Mouse (Mus musculus) heart, embryonic 16.5 days (tissue): Measurements from ENCODE around the gene Grid2ip. TPM values are rescaled to one million over a fixed set of nuclear protein-coding genes. Genes with fewer than 3 reads are reported as not detected.

Experiments used
- ATAC-seq: fragments of 200-750 bp; cut with Nextera tagmentation; replicated peaks from 2 replicates; pipeline ENCODE4 v1.8.0; 2017; ENCODE audit warnings: moderate number of reproducible peaks; ENCODE audit not compliant: insufficient read depth, low FRiP score; ENCODE audit errors: extremely low read depth
- H3K27ac ChIP-seq: fragments of 300-500 bp; sonication (generic); 2 replicates; pipeline ENCODE4 v1.5.1; 2014; ENCODE audit warnings: mild to moderate bottlenecking, low read length, control low read depth, moderate library complexity
- H3K27me3 ChIP-seq: fragments of 300-500 bp; sonication (generic); 2 replicates; pipeline ENCODE4 v1.6.1; 2014; ENCODE audit warnings: low read length, mixed read lengths; ENCODE audit not compliant: control insufficient read depth, insufficient read depth
- H3K36me3 ChIP-seq: fragments of 300-500 bp; sonication (generic); 2 replicates; pipeline ENCODE4 v1.6.1; 2014; ENCODE audit not compliant: control insufficient read depth, insufficient read depth
- H3K4me1 ChIP-seq: fragments of 300-500 bp; sonication (generic); 2 replicates; pipeline ENCODE4 v1.6.1; 2014; ENCODE audit warnings: low read length, mixed read lengths; ENCODE audit not compliant: control insufficient read depth, insufficient read depth
- H3K4me2 ChIP-seq: fragments of 300-500 bp; sonication (generic); 2 replicates; pipeline ENCODE4 v1.6.1; 2014; ENCODE audit warnings: low read depth, mild to moderate bottlenecking, control low read depth, low read length
- H3K4me3 ChIP-seq: fragments of 300-500 bp; sonication (generic); 2 replicates; pipeline ENCODE4 v1.5.1; 2014; ENCODE audit warnings: mild to moderate bottlenecking, control low read depth, low read length
- H3K9ac ChIP-seq: fragments of 300-500 bp; sonication (generic); 2 replicates; pipeline ENCODE4 v1.6.1; 2014; ENCODE audit warnings: low read length, control low read depth
- H3K9me3 ChIP-seq: fragments of 300-500 bp; sonication (generic); replicated peaks from 2 replicates; pipeline ENCODE4 v1.6.1; 2016; ENCODE audit warnings: low read length; ENCODE audit not compliant: control insufficient read depth
- WGBS: fragments of 180-500 bp; shearing (Covaris S2); extraction: QIAGEN DNeasy Blood & Tissue Kit; methylation state at CpG from one replicate; pipeline ENCODE4 v1.1.7; 2014; 5-methylcytosine and 5-hydroxymethylcytosine counted together
- polyA plus RNA-seq: library from polyadenylated mRNA; unstranded; fragments of >200 nt; fragmentation: Nextera tagmentation; extraction: Ambion mirVana; gene quantifications from 2 replicates; pipeline ENCODE4 v1.2.1, GENCODE M21; 2015

Gene Grid2ip
- polyA plus RNA-seq, 1 experiment from 2014 or later, result 0.08 TPM

GRCm38 (mm10) chr5:143357564-143357963 lies 426 bp downstream of the Grid2ip start:
- no peak overlapping the region for H3K27ac ChIP-seq
- H3K9ac ChIP-seq, result no peak overlapping the region
- H3K9me3 ChIP-seq, result peaks cover 3% of the 10 kb centered on the region; the same call in 1 of the 2 replicates
- peaks cover 4% of the 10 kb centered on the region; the same call in 1 of the 2 replicates for H3K4me1 ChIP-seq
- peaks cover 22% of the 10 kb centered on the region for H3K27me3 ChIP-seq
- H3K36me3 ChIP-seq, result no peaks in the 10 kb centered on the region
- peak overlapping the region; percentile 39; the same call in 1 of the 2 replicates for H3K4me2 ChIP-seq
- WGBS, result 5% methylated on average over 28 of the region's 28 CpGs
- no peak for ATAC-seq
- H3K4me3 ChIP-seq, result peak overlapping the region; percentile 26

- Histone ChIP-seq H3K4me1 (peaks cover 9% of the 10 kb centered on the region), H3K9me3 (no peaks in the 10 kb centered on the region; the same call in 1 of the 2 replicates), H3K4me3 (no peak overlapping the region), H3K4me2 (no peak overlapping the region), H3K9ac (no peak overlapping the region), H3K36me3 (no peaks in the 10 kb centered on the region), H3K27me3 (peaks cover 33% of the 10 kb centered on the region), H3K27ac (no peak overlapping the region)
- WGBS, result 28% methylated on average over 7 of the region's 7 CpGs
- ATAC-seq, result no peak
Observed at GRCm38 (mm10) chr5:143359263-143359662, 2.1 kb downstream of the Grid2ip start.

GRCm38 (mm10) chr5:143360000-143360399 lies 2.9 kb downstream of the Grid2ip start:
- no peaks in the 10 kb centered on the region for H3K9me3 ChIP-seq
- no peak overlapping the region for H3K4me3 ChIP-seq
- no peak overlapping the region for H3K4me2 ChIP-seq
- ATAC-seq, result no peak
- H3K27me3 ChIP-seq, result peaks cover 41% of the 10 kb centered on the region
- H3K9ac ChIP-seq, result no peak overlapping the region
- whole genome bisulfite sequencing, result 57% methylated on average over 5 of the region's 5 CpGs
- H3K27ac ChIP-seq, result no peak overlapping the region
- H3K4me1 ChIP-seq, result peaks cover 14% of the 10 kb centered on the region
- H3K36me3 ChIP-seq, result no peaks in the 10 kb centered on the region

- H3K4me1 ChIP-seq, result peaks cover 14% of the 10 kb centered on the region
- H3K4me2 ChIP-seq, result no peak overlapping the region
- H3K9ac ChIP-seq, result no peak overlapping the region
- no peak overlapping the region for H3K4me3 ChIP-seq
- H3K36me3 ChIP-seq, result no peaks in the 10 kb centered on the region
- no peaks in the 10 kb centered on the region for H3K9me3 ChIP-seq
- 62% methylated on average over 7 of the region's 7 CpGs for WGBS
- H3K27me3 ChIP-seq, result peaks cover 48% of the 10 kb centered on the region
- no peak for ATAC-seq
- no peak overlapping the region for H3K27ac ChIP-seq
Observed at GRCm38 (mm10) chr5:143361428-143361827, 4.3 kb downstream of the Grid2ip start.

DNA sequence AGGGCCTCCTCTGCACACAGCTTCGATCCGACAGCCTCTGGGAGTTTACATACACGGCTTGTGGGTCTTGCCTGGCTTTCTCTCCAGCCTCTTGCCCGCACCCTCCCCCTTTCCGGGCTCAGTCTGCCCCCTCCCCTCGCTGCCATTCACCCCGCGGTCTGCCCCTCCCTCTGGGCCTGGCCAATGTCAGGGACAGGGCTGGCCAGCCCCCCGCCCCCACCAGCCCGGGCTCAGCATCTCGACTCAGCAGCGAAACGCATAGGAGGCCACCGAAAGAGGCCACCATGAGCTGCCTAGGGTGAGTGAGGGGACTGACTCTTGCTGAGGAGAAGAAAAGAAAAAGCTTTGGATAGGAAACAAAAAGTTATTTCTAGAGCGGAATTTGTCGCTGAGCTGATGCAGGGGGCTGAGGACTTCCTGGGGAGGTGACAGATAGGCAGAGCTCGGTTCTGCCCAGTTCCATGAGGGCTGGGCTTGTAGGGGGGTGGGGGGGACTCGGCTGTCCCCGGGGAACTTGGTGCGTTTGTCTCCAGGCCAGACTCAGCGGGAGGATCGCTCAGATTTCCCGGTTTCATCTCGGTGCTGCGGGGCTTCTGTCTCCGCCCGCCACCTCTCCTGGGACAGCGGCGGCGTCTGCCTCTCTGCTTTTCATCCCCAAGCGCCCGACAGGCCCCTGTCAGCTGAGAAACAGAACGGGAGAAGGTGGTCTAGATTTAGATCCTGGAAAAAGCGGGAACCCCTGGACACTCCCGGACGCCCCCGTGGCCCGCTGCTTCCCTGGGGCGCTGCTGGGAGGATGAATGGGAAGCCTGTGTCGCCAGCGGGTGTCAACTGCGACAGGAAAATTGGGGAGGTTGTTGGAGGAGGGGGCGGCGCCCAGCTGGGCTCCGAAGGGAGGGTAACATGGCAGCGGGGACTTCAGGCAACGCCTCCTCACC lies 6.8 kb downstream of the Grid2ip start:
- Histone ChIP-seq H3K4me2 (peak overlapping the region; percentile 98), H3K9ac (peak overlapping the region; percentile 71), H3K9me3 (no peaks in the 10 kb centered on the region), H3K4me1 (peaks cover 11% of the 10 kb centered on the region), H3K4me3 (peak overlapping the region; percentile 53), H3K36me3 (no peaks in the 10 kb centered on the region), H3K27ac (no peak overlapping the region), H3K27me3 (peaks cover 40% of the 10 kb centered on the region)
- under 1% methylated on average over 47 of the region's 47 CpGs for WGBS
- peak; percentile 49 for ATAC-seq

DNA sequence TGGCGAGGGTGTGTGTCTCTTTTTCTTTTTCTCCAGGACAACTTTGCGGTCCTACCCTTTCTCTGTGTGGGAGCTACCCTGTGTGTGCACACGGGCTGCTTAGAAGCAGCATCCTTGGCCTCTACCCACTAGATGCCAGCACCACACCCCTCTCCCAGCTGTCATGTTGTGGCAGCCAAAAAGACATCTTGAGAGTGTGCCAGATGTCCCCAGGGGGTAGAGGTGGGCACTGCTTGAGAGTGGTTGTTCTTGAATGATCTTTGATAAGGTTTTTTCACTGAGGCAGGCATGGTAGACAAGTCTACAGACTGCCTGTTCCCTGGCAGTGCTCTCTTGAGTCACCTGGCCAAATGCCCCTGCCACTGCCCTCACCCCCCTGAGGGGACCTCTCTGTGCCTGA lies 10.8 kb downstream of the Grid2ip start:
- ATAC-seq, result no peak
- Histone ChIP-seq H3K4me1 (peaks cover 15% of the 10 kb centered on the region), H3K9ac (no peak overlapping the region), H3K4me2 (no peak overlapping the region), H3K27me3 (peaks cover 73% of the 10 kb centered on the region), H3K36me3 (no peaks in the 10 kb centered on the region), H3K9me3 (no peaks in the 10 kb centered on the region), H3K27ac (no peak overlapping the region), H3K4me3 (no peak overlapping the region)
- WGBS, result 72% methylated on average over 3 of the region's 3 CpGs

DNA sequence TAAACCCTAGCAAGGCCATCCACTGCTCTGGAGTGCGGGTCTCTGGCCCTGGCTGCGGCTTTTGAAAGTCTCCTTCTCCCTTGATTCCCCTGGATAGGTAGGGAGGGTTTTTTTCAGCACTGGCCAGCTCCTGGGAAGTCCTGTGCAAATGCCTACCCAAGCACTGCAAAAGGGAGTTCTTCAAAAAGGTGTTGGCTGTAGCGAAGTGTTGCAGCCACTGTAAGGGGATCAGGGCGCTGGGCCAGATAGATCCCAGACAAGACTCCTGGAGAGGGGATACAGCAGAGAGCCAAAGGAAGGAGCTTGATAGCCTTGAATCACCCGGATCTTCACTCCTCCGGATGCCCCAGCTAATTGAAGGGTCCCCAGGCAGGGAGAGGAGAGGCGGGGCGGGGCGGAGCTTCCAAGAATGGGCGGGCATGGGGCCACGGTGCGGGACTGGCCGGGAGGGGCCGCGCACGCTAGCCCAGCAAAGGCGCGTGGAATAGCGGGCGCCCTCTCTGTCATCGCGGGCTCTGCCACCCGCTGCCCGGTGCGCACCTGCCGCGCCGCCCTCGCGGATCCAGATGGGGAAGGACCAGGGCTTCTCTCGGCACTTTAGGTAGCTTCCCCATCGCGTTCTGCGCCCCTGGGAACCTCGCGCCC lies 12.6 kb downstream of the Grid2ip start:
- WGBS, result 2% methylated on average over 35 of the region's 36 CpGs
- Histone ChIP-seq H3K9me3 (no peaks in the 10 kb centered on the region), H3K4me3 (peak overlapping the region; percentile 7), H3K4me1 (0 out of 2 replicates have a peak, but pooled peaks cover 4% of the 10 kb centered on the region), H3K4me2 (peak overlapping the region; percentile 27; the same call in 1 of the 2 replicates), H3K27me3 (peaks cover 79% of the 10 kb centered on the region), H3K27ac (no peak overlapping the region), H3K36me3 (no peaks in the 10 kb centered on the region), H3K9ac (no peak overlapping the region)
- no peak for ATAC-seq

DNA sequence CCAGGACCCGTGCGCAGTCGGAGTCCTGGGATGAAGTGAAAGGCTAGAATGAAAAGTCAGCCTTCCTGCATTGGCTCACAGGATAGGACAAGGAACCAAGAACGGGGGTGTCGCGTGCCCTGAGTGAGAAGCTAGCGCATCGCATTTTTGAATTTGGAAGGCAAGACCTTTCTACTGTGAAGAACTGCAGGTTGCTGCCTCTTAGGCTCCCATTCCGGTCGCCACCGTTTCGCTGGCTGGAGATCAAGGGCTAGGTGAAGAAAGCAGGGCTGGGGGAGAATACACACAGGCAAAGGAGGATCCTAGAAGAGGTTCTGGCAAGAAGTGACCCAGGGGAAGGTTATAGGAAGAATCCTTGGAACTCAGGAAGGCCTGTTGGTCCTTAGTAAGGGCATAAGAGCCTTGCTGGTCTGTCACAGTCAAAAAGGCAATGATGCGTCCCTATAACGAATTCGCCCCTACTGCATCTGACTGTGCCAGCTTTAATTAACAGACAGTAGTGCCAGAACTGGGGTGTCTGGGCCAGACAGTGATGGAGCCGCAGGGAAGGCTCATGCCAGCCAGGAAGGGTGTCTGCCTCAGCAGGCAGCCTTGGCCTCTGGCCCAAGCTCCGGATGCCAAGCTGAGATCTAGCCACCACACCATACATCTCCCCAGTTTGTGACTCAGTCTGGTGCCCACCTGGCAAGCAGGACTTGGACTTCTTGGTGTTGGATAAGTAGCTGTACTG lies 13.4 kb downstream of the Grid2ip start:
- WGBS, result 28% methylated on average over 17 of the region's 17 CpGs
- Histone ChIP-seq H3K4me1 (0 out of 2 replicates have a peak, but pooled peaks cover 4% of the 10 kb centered on the region), H3K9ac (no peak overlapping the region), H3K27ac (no peak overlapping the region), H3K9me3 (no peaks in the 10 kb centered on the region), H3K4me2 (no peak overlapping the region), H3K4me3 (no peak overlapping the region), H3K36me3 (no peaks in the 10 kb centered on the region), H3K27me3 (peaks cover 78% of the 10 kb centered on the region)
- ATAC-seq, result no peak
